Mouse (Mus musculus): Measurements from ENCODE around the gene Cnnm4. TPM values are rescaled to one million over a fixed set of nuclear protein-coding genes. Genes with fewer than 3 reads are reported as not detected.

Cnnm4 gene
- total RNA-seq, 2 experiments from 2014 or later: 13.0 to 13.8 TPM

DNA sequence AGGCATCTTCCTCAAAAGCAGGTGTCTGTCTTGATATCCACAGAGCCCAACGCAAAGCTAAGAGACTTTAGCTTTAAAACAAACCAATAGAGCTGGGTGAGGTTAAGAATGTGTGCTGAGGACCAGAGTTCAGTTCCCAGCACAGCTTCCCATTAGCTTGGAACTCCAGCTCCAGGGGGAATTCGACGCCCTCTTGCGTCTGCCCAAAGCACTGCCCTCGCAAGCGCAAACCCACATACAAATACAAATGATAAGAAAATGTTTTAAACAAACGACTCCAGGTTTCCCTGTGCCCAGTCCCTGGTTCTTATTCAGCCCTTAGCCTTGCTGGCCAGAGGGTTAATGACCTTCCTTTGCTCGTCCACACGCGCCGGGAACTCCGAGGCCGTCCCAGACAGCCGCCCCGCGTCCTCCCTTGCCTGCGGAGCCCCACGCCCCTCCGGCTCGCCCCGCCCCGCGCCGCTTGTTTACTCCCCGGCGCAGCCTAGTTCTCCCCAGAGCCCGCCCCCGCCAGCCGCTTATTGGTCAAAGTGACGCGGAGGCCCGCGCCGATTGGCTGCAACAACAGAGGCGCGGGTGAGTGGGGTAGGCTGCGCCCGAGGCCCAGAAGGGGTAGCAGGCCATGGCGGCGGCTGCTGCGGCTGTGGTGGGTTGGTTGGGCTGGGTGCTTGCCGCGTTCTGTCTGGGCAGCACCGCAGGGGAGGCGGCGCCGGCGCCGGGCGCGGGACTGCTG, 40.0 kb downstream of the Cnnm4 start, which contains the start of gene Cnnm3:
Gene Cnnm3 (plus strand): TSS at position 579 of the 733 bp plus-strand sequence.
- DNase-seq (ENCODE audit: low spot score in 2 of 2): peak; percentile 98 to 99
- intact Hi-C loops (cut with DNase I): loop anchor here (5.0 kb wide), 2 partner anchors 69 to 144 kb away; partner anchors contain the start of gene Kansl3

DNA sequence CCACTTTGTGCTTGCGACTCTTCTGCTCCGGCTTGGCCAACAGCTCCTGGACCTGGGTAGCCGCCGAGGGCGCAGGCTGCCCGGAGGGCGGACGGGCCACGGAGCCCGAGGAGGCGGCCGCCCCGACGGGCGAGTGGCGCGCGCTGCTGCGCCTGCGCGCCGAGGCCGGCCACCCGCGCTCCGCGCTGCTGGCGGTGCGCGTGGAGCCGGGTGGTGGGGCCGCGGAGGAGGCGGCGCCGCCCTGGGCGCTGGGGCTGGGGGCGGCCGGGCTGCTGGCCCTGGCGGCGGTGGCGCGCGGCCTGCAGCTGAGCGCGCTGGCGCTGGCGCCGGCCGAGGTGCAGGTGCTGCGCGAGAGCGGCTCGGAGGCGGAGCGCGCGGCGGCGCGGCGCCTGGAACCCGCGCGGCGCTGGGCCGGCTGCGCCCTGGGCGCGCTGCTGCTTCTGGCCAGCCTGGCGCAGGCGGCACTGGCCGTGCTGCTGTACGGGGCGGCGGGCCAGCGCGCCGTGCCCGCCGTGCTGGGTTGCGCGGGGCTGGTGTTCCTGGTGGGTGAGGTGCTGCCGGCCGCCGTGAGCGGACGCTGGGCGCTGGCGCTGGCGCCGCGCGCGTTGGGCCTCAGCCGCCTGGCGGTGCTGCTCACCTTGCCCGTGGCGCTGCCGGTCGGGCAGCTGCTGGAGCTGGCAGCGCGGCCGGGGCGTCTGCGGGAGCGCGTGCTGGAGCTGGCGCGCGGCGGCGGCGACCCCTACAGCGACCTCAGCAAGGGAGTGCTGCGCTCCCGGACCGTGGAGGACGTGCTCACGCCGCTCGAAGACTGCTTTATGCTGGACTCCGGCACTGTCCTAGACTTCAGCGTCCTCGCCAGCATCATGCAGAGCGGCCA, 40.9 kb downstream of the Cnnm4 start:
- intact Hi-C loops (cut with DNase I): loop anchor here (5.0 kb wide), 2 partner anchors 70 to 145 kb away; partner anchors contain the start of gene Kansl3
- DNase-seq (ENCODE audit: low spot score in 2 of 2): peak; percentile 53 to 56

DNA sequence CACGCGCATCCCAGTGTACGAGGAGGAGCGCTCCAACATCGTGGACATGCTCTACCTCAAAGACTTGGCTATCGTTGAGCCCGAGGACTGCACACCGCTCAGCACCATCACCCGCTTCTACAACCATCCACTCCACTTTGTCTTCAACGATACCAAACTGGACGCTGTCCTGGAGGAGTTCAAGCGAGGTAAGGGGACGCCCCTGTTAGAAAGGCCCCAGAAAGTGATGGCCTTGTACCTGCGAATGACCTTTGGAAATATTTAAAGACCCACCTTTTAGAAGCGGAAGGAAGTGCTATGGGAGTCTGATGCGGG, 41.5 kb downstream of the Cnnm4 start:
- DNase-seq (ENCODE audit: low spot score in 2 of 2): no peak
- intact Hi-C loops (cut with DNase I): loop anchor here (5.0 kb wide), 2 partner anchors 71 to 146 kb away; partner anchors contain the start of gene Kansl3

DNA sequence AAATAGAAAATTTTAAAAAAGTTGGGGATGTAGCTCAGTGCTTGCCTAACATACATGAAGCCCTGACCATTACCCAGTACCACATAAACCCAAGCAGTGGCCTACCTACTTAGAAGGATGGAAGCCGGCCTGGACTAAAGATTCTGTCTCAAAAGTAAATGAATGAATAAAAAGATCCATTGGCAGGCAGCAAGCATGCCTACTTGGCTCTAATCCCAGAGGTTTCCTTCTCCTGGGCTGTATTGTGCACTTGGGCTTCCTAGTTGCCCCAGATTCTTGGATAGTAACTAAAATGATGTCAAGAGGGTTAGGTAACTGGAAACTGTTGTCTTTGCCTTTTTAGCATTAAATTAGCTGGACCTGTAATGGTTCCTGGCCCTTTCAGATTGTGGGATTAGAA, 41.9 kb downstream of the Cnnm4 start:
- intact Hi-C loops (cut with DNase I): loop anchor here (5.0 kb wide), 2 partner anchors 71 to 146 kb away; partner anchors contain the start of gene Kansl3
- peak in 1 of 2 experiments; percentile 43 for DNase-seq (ENCODE audit: low spot score in 2 of 2)

DNA sequence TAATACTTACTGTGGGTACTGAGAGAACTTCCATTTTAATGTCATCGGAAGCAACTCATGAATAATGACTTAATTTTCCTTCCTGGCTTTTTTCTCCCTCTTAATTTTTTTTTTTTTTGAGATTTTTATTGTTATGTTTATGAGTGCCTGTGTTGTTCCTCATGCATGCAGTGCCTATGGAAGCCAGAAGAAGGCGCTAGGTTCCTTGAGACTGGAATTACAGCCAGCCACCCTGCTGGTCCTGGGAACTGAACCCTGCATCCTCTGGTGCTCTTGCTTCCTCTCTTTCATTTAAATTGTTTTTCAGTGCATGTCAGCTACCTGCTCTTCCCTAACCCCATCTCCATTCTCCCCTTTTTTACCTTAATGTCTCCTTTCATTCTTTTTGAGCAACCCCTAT, 42.3 kb downstream of the Cnnm4 start:
- intact Hi-C loops (cut with DNase I): loop anchor here (5.0 kb wide), 2 partner anchors 71 to 146 kb away; partner anchors contain the start of gene Kansl3
- DNase-seq (ENCODE audit: low spot score in 2 of 2): no peak

DNA sequence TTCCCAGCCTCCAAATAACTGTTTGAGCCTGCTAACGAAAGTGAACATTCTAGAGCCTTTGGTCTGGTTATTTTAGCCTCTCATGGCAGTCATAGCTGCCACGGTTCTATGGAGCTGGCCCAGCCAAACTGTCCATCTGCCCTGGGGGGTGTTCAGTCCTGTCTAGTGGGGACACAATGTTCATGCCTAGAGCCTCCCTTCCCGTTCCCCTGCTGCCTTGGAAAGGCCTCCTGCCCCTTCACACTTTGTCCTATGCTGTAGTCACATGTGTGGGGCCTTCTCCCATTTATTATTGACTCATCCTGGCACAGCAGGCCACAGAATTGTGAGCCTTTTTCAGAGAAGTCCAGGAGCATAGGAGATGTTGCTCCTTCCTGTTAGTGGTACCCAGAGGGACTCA, 46.8 kb downstream of the Cnnm4 start:
- no peak for DNase-seq (ENCODE audit: low spot score in 2 of 2)
- intact Hi-C loops (cut with DNase I): no loop called here

DNA sequence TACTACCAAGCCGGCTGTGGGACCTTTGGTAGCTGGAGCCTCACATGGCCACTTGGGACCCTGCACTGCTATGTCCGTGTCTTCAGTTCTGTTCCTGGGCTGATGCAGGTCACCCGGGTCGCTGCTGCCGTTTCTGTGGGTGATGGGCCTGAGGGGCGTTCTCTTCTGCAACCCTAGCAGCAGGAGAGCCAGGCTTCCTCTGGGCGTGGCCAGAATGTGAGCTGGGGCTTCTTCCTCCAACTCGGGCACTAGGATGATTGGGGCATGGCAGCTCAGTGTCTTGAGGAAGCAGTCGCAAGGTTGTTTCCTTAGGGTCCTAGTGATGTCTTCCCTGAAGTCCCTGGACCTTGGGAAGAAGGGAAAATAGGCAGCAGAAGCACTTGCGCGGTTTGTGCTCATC, 48.2 kb downstream of the Cnnm4 start:
- intact Hi-C loops (cut with DNase I): no loop called here
- no peak for DNase-seq (ENCODE audit: low spot score in 2 of 2)

DNA sequence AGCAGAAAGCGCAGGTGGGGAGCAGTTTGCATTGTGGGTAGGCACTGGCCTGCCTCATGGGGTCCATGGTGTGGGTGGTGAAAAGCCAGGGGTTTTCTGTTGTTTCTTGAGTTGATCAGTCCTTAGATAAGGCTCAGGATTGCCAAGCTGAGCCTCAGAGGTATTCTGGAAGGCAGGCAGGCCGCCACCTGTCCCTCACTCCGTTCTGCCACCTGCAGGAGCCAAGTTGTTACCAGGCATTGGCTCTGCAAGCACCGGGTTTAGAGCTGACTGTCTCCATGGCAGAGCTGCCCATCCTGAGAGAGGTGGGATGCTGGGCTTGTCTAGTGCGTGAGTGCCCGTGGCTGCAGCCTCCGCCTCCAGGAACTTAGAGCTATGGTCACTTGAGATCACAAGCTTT, 50.8 kb downstream of the Cnnm4 start:
- intact Hi-C loops (cut with DNase I): no loop called here
- no peak for DNase-seq (ENCODE audit: low spot score in 2 of 2)

DNA sequence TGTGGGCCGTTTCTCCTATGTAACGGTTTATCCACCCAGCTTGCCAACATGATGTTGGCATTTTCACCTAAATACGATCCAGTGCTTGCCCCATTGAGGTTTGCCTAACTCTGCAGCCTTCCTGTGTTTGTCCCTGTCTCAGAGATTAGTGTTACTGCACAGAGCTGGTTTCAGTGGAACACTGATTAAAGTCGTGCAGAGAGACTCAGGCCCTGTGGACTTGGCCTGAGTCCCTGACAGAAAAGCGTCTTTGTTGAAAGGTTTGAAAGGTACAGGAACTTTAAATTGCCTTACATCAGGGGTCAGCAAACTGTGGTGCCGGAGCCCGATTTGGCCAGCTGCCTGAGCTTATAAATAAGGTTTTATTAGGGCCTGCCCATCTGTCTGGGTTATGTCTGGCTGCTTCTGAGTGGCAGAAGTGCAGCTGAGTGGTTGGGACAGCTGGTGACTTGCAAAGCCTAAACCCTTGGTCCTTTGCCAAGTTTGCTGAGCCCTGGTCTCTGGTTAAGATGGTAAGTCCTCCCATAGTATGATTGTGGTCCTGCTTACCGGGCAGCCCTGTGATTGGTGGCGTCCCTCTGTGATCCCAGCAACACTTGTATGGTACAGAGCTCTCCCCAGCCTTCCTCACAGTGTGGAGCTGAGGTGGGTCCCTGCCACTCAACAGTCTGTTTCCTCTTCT, 52.1 kb downstream of the Cnnm4 start:
- intact Hi-C loops (cut with DNase I): no loop called here
- no peak for DNase-seq (ENCODE audit: low spot score in 2 of 2)

DNA sequence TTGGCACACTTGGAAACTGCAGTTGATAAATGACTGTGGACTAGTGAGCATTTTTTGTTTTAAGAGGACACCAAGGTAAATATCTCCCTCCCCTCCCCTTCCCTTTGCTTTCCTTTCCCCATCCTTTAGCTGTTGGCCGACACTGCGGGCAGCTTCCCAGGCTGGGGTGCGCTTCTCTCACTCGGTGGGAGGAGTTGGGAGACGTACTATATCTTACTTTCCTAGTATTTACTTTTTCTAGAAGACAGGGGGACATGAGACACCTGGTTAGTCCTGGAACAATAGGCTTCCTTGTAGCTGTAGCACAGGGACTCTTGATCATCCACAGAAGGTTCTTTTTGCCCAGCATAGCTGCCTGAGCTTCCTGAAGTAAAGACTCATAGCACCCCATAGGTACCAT, 52.6 kb downstream of the Cnnm4 start:
- intact Hi-C loops (cut with DNase I): no loop called here
- DNase-seq (ENCODE audit: low spot score in 2 of 2): no peak

DNA sequence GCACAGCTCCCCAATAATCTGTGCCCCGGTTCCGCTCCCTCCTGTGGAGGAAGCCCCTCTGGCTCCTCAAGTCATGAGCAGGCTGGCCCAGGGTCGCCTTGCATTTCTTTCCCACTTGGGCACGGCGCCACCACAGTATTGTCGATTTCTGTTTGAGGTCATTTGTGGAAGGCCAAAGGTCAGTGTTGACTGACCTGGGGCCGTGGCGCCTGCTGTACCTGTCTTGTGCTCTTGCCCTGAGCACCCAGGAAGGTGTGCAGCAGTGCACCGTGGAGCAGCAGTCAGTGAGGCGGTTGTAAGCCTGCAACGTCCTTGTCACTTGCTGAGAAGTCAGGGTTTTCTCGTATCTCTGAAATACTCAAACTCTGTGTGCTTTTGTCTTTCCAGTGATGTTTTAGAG, 54.4 kb downstream of the Cnnm4 start:
- DNase-seq (ENCODE audit: low spot score in 2 of 2): no peak

DNA sequence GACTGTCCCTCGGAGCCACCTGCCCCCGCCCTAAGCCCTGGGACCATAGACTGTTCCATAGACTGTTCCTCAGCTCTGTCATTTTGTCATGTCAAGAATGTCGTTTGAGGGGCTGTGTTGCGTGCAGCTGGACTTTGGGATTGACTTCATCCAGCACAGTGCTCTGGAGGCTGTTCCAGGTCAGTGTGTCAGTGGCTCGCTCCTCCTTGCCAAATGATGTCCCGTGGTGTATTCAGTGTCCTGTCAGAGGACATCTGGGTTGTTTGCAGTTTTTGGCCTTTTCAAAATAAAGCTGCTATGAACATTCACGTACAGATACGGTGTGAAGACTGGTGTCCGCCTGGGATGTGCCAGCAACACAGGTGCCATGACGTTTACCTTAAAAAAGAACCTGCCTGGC, 55.5 kb downstream of the Cnnm4 start:
- intact Hi-C loops (cut with DNase I): no loop called here
- DNase-seq (ENCODE audit: low spot score in 2 of 2): no peak

More for the DNA sequence above, 54.4 kb downstream of the Cnnm4 start:
- intact Hi-C loops (cut with DNase I): no loop called here

DNA sequence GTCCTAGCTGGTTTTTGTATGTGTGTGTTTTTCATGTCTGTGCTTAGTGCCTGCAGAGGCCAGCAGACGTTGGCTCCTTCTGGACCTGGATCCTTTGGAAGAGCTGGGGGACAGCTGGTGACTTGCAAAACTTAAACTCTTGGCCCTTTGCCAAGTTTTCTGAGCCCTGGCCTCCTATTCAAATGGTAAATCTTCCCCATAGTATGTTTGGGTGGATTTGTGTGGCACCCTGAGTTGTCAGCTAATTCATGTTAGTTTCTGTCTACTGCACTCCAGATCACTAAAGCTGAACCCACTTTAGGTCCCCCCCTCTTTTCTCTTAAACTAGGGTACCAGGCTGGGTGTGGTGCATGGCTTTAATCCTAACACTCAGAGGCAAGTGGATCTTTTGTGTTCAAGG, 56.9 kb downstream of the Cnnm4 start:
- no peak for DNase-seq (ENCODE audit: low spot score in 2 of 2)
- intact Hi-C loops (cut with DNase I): no loop called here

DNA sequence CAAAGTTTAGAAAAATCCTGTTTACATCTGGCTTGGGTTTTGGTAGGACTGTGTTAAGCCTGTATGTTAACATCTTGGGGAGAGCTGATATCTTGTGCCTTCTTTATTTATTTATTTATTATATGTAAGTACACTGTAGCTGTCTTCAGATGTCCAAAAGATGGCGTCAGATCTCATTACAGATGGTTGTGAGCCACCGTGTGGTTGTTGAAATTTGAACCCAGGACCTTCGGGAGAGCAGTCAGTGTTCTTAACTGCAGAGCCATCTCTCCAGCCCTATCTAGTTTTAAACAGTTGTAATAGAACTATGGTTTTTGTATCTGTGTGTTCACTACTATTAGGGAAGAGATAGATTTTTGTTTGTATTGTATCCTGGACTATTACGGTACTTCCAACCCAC, 57.9 kb downstream of the Cnnm4 start:
- intact Hi-C loops (cut with DNase I): no loop called here
- DNase-seq (ENCODE audit: low spot score in 2 of 2): no peak

DNA sequence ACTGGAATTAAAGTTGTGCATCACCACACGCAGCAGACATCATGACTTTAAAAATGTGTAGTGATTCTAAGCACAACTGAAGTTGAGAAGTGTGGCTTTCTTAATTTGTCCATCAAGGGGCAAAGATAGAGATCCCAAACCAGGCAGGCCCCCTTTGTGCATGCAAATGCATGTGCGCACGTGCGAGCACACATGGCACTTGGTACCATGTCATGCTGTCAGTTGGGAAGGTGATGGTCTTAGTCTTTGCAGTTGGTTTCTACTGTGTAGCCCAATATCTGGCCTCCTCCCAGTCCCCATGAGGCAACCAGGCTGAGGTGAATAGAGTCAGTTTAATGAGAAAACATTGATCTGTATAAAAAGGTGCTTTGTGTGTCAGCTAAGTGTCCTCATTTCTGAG, 58.5 kb downstream of the Cnnm4 start:
- intact Hi-C loops (cut with DNase I): no loop called here
- no peak for DNase-seq (ENCODE audit: low spot score in 2 of 2)

DNA sequence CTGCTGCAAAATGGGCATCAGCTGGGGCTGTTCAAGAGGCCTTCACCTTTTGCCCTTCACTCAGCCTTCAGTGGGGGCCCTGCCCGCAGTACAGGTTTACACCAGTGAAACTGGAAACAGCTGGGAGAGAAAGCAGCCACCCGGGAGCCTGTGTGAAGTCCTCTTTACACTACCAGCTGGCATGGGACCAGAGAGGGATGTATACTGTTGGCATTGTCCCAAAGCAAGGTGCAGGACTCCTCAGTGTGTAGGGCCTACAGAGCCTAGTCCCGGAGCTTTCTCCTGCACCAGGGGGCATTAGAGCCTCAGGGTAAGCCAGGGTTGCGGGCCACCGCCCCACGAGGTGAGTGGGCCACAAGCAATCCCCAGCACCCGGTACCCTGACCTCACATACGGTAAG, 59.1 kb downstream of the Cnnm4 start:
- intact Hi-C loops (cut with DNase I): no loop called here

DNA sequence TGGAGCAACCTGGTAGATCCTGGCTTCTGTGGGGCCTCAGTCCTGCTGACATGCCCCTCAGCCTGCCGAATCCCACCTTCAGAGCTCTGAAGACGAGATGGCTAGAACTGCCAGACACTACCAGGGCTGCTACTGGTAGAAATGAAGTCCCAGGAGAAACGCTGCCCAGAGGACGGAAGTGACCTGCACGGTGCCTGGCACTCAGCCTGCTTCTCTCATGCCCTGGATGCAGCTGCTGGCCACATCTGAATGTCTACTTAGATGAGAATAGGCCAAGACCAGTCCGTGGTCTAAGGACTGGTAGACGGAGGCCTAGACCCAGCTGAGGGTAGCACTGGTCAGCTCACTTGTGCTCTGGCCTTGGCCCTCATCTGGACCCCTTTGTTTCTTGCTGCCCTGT, 59.5 kb downstream of the Cnnm4 start:
- intact Hi-C loops (cut with DNase I): no loop called here
- no peak for DNase-seq (ENCODE audit: low spot score in 2 of 2)

More for the DNA sequence above, 59.1 kb downstream of the Cnnm4 start:
- no peak for DNase-seq (ENCODE audit: low spot score in 2 of 2)

DNA sequence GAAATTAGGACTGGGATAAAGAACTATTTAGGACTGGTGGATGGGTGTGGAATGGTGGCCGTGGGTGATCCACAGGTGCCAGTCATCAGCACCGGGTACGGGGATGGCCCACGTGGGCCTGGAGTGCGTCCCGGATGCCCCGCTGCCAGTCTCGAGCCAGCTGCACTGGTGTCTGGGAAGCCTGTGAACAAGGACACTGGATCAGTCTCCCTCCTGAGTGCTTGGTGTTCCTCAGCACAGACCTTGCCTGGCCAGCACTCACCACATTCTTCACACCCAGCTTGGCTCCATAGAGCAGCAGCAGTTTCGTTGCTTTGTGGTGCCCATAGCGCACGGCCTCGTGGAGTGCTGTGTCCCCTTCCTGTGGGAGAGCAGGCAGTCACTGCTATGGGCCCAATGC, 60.0 kb downstream of the Cnnm4 start:
- intact Hi-C loops (cut with DNase I): no loop called here
- DNase-seq (ENCODE audit: low spot score in 2 of 2): no peak

DNA sequence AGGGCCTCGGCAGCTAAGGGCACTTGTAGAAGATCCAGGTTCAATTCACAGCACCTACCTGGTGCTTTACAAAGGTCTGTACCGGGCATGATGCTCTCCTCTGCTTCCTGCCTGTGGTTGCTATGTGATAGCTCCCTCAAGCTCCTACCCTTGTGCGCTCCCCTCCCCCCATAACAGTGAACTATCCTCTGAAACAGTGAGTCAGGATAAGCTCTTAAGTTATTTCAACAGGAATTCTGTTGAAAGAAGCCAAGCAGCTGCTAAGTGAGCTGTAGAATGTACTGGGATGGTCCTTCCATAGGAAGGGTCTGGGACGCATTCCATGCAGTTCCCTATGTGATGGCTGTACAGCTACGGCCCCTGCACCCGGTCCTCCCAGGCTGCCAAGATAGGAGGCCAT, 62.1 kb downstream of the Cnnm4 start:
- DNase-seq (ENCODE audit: low spot score in 2 of 2): no peak
- intact Hi-C loops (cut with DNase I): no loop called here

DNA sequence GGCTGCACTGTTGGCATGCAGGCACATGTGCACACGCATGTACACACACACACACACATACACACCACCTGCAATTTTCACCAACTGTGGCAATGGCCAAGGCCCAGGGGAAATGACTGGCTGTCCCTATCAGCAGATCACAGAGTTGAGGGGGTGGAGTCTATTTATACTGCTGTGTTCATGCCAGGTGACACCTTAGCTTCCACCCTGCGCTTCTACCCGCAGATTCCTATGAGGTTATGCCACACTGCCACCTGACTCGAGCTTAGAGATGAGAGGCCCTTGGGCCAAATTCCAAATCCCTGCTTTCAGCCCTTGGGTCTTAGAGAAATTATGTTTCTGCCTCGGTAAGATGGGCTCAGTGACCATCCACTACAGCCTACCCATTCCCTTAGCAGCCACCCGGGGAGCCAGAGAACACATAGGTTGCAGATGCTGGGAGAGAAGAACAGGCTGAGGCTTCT, 63.2 kb downstream of the Cnnm4 start:
- intact Hi-C loops (cut with DNase I): no loop called here
- no peak for DNase-seq (ENCODE audit: low spot score in 2 of 2)
